Mouse (Mus musculus): ENCODE results near the gene Nbl1. TPM values are rescaled to one million over a fixed set of nuclear protein-coding genes. Genes with fewer than 3 reads are reported as not detected.
A peak's percentile ranks its signal among the peaks of the same experiment; 100 is the strongest.

Gene Nbl1
- total RNA-seq, 2 experiments from 2014 or later: 80.3 to 92.2 TPM

DNA sequence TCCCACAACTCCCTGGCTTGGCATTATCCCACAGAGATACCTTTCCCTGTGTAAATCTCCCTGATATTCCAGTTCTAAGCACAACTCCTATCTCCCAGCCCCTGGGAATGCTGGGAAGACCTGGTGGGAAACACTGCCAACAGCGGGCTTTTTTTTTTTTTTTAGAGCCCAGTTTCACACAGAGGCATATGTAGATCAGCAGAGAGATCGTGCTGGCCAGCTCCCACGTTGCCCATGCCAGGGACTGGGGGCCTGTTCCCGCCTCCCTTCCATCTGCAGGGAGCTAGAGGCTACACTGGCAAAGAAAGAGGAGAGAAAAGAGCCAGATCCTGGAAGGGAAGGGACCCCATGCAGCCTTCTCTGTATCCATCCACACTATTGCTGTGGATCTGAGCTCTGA is 24.5 kb downstream of the Nbl1 start:
- DNase-seq (ENCODE audit: low spot score in 2 of 2): peak; percentile 78 to 81

DNA sequence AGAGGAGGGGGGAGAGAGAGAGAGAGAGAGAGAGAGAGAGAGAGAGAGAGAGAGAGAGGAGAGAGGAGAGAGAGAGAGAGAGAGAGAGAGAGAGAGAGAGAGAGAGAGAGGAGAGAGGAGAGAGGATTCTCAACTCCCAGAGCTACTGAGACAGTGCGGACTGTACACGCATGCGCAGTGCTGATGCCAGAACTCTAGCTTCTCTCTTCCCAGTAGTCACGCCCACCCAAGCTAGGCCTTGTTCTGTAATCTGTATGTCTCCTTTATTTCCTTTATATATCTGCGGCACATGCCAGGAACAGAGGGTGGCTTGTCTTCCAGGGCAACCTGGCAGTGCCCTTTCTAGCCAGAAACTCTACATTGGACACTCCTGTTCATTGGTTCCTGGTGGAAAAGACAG is 28.0 kb downstream of the Nbl1 start:
- DNase-seq (ENCODE audit: low spot score in 2 of 2): no peak

DNA sequence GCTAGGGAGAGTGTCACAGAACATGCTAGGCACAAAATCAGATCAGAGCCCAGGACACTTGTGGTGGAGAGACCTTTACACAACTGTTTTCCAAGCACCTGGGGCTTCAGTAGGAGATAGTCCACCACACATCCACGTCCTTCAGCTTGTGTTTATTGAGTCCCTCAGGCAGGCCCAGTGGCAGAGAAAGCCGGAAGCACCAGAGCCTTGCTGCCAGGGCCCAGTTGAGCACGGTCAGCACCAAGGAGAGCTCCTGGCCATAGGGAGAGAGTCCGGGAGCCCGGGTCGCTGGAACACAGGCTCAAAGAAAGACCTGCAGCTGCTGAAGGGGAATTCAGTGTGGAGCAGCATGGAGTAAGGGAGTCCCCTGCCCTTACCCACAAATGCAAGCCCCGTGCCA is 33.2 kb downstream of the Nbl1 start:
- no peak for DNase-seq (ENCODE audit: low spot score in 2 of 2)

- DNase-seq (ENCODE audit: low spot score in 2 of 2): no peak
Measured at GRCm38 (mm10) chr4:139058029-139058428, 34.8 kb downstream of the Nbl1 start.

DNA sequence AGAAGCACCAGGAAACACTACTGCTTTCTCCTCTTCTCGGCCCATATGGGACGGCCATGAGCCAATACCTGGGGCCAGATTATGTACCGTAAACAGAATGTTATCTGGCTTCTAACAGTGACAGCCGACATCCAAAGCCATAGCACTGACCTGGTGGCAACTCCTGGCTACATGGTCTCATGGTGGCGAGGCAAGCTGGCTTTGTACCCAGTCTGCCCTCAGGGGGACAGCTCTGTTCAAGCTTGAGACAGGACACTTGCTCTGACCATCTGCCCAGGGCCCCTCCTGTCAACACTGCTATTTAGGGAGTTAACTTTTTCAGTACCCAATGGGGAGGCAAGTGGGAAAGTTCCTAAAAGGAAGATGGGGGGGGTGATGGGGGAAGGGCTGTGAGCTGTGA is 35.5 kb downstream of the Nbl1 start:
- no peak for DNase-seq (ENCODE audit: low spot score in 2 of 2)

GRCm38 (mm10) chr4:139055744-139056143 is 37.0 kb downstream of the Nbl1 start:
- no peak for DNase-seq (ENCODE audit: low spot score in 2 of 2)

DNA sequence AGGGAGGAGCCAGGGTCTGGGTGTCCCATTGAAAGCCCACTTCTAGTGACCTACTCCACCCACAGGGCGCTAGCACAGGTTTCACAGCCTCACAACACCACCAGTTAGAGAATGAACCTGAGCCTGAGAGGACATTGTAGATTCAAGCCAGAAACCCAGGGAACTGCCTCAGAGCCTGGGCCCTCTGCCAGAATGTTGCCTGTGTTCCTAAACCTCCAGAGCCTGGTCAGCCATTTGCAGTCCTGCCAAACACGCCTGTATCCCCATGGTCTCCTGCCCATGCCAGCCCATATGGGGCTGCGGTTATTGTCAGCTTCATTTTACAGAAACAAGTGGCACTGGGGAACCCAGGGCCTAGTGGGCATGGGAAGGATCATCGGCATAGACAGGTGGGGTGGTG is 37.5 kb downstream of the Nbl1 start:
- no peak for DNase-seq (ENCODE audit: low spot score in 2 of 2)

GRCm38 (mm10) chr4:139054300-139054923 is 38.4 kb downstream of the Nbl1 start:
- DNase-seq (ENCODE audit: low spot score in 2 of 2): peak; percentile 53 to 71

DNA sequence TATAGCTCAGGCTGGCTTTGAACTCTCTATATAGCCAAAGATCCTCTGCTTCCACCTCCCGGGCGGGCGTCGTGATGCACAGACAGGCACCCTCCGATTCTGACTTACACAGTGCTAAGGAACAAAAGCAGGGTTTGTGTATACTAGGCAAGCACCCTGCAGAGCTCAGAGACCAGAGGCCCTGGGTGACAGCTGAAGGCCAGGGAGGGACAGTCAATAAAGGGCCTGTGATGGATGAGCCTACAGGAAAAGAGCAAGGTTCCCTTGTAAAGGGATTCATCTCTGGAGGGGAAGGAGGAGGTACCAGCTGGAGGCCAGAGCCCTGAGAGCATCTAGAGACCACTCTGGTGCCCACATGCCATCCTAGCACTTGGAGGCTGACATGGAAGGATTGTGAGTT is 39.4 kb downstream of the Nbl1 start:
- DNase-seq (ENCODE audit: low spot score in 2 of 2): no peak

DNA sequence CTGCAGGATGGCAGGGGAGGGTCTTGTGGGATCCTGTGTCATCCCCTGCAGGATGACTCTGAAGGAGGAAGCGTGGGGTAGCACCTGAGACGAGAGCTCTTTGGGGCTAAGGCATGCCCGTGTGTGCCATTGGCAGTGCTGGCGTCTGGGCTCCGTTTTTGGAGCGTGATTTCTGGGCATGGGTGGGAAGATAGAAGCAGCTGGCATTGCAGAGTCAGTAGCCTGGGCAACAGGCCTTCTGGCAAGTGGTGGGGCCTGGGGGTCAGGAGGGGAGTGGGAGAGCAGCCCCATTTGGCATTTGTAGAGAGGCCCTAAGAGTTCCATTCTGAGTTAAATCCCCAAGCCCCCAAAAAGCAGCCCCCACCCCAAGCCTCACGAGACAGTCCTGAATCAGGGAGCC is 40.0 kb downstream of the Nbl1 start:
- no peak for DNase-seq (ENCODE audit: low spot score in 2 of 2)

GRCm38 (mm10) chr4:139048518-139048917 is 44.3 kb downstream of the Nbl1 start:
- no peak for DNase-seq (ENCODE audit: low spot score in 2 of 2)

DNA sequence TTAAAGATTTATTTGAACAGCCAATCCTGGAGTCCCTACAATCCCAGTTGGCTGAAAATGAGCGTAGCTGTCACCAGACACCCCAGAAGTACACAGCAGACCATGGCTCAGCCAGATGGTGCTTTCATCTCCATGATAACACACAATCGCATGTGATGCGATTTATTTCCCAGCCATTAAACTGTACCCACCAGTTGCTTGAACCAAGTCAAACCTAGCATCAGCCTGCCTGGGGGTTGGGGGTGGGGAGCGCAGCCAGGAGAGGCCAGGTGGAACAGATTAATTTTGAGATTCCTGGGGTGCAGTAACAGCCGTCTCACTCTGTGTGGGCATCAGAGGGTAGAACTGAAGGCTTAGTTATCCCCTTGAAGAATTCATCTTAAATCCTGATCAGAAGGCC is 46.4 kb downstream of the Nbl1 start:
- DNase-seq (ENCODE audit: low spot score in 2 of 2): peak; percentile 39 to 67

- no peak for DNase-seq (ENCODE audit: low spot score in 2 of 2)
Measured at GRCm38 (mm10) chr4:139044566-139044965, 48.2 kb downstream of the Nbl1 start.

DNA sequence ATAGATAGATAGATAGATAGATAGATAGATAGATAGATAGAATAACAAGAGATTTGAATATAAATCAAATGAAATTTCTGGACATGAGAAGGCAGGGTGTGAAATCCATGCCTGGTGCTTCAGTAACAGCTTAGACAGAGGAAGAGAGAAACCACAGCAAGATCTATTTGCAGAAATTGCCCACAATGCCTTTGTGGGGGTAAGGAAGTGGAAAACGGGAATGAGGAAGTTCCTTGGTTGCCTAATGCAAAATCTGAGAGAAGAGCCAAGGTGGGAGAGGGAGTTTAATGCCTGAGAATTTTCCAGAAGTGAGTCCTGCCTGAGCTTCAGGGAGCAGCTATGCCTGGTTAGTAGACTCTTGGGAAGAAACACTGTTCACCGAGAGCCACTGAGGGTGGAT is 49.2 kb downstream of the Nbl1 start:
- no peak for DNase-seq (ENCODE audit: low spot score in 2 of 2)

GRCm38 (mm10) chr4:139042611-139043010 is 50.2 kb downstream of the Nbl1 start:
- no peak for DNase-seq (ENCODE audit: low spot score in 2 of 2)

DNA sequence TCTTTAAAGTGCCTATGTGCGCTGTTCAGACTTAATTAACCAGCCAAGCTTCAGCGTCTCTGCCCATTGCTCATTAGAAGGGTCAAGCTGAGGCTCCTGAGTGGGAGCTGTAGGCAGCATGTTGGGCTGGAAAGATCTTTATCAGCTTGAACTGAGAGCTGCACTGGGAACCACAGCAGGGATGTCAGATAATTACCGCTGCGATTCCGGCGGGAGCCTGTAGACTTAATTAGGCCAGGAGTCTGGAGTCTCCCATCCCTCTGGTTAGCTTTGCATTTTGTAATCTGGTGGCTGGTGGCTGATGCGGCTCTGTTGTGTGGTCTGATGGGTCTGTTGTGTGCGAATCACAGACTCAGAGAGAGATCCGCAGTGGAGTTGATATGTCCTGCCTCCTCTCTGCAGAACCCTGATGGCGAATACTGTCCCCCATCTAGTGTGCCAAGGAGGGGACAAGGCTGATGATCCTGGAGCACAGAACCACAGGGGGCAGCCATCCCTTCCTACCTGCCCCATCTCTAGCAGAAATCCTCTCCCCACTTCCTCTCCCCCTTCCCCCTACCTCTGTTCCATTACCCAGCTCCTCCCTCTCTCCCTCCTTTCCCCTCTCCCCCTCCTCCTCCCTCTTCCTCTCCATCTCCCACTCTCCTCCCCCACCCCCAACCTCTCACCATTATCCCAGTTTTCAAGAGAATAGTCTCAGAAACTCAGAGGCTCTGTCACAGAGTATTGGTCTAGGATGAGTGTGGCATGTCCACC is 52.5 kb downstream of the Nbl1 start:
- DNase-seq (ENCODE audit: low spot score in 2 of 2): no peak

DNA sequence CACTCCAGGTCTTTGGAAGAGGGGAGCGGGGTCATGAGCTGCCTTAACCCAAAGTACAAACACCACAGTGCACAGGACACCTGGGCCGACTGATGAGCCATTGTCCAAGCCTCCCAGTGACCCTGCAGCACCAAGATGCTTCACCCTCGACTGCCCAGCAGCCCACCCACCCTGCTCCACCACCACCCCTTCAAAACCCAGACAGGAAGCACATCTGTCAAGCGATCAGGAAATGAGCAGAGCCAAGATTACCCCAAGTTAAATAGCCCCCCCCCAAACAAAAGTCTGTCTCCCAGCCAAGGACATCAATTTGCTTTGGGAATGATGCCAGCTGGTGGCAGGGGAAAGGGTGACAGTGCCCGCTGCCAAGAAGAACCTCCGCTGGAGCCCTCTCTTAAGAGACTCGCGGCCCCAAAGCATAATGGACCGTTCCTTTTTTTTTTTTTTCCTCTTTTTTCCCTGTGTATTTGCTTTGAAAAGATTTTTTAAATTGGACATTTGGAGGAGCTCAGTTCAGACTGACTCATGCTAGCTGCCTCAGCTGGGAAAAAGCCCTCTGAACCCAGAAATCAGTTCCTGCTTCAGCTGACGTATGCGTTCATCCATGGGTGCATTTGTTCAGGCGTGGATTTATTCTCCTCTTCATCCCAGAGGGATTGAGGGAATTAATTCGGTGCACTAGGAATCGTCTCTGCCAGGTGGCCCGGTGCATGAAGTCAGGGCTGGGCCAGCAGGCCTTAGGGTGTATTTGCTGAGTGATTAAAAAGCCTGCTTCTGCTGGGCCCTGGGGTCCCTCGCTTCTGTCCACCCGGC is 54.8 kb downstream of the Nbl1 start:
- no peak for DNase-seq (ENCODE audit: low spot score in 2 of 2)

DNA sequence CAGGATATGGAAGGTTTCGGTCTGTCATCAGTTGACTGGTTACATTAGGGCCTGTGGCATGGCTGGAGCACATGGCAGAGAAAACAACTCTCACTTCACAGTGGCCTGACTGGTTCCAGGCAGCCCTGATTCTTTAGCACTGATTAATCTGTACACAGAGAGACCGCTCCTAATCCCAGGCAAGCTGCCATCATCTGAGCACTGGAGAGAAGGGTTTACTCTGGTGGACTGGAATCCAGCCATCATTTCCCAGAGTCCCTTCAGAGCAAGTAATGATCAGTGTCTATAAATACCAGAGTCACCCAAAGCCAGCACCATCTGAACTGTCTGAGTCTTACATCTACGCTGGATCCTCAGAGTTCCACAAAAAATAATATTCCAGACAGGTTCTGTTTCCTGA is 57.0 kb downstream of the Nbl1 start:
- peak in 1 of 2 experiments; percentile 73 for DNase-seq (ENCODE audit: low spot score in 2 of 2)

GRCm38 (mm10) chr4:139034942-139035341 is 57.9 kb downstream of the Nbl1 start:
- no peak for DNase-seq (ENCODE audit: low spot score in 2 of 2)

DNA sequence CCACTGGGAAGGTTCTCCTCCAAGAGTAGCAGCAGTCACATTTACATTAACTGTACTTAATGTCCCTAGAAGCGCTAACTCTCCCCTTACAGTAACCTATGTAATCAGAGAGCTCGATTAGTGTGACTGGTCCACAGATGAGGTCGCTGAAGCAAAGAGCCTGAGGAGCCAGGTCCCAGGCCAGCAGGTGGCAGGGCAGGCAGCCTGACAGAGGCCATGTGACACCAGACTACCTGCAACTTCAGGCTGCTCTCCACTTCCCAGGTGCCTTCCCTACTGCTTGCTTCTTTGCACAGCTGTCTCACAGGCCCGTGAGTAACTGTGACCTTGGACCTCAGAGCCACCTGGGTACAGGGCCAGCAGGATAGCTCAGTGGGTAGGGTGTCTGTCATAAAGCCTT is 58.3 kb downstream of the Nbl1 start:
- DNase-seq (ENCODE audit: low spot score in 2 of 2): no peak

GRCm38 (mm10) chr4:139034010-139034367 is 58.8 kb downstream of the Nbl1 start:
- DNase-seq (ENCODE audit: low spot score in 2 of 2): no peak

DNA sequence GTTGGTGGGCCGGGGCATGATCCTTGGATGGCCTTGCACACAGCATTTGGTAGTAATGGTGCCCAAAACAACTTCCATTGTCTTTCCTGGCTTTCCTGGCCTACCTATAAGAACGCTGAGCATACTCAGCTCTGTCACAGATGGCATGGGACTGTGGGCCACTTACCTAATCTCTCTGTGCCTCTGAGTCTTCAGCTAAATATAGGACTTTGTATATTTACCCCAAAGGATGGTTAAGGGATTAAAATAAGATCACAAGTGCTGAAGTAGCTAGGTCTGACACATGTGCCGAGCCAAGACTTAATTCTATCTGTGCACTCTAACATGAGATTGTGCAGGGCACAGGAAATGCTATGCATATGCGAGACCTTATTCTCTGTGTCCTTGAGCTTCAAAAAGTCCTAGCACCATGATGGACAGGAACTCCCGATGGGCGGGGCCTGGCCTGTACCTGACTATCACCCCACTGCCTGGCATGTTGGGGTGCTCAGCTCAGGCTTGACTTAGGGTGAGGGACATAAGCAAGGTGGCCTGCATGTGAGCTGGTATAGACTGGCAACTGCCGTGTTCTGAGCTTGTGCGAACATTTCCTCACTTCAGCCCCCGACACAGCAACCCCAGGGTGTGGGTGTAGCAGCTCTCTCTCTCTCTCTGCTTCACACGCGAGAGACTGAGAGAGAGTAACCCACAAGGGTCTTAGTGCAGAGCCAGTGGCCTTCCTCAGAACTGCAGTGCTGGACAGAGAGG is 59.4 kb downstream of the Nbl1 start:
- DNase-seq (ENCODE audit: low spot score in 2 of 2): no peak
